Mouse (Mus musculus) Patski (cell line): ENCODE measurements around the gene Sf3b3. TPM values are rescaled to one million over a fixed set of nuclear protein-coding genes. Genes with fewer than 3 reads are reported as not detected.

Experiments used
- ATAC-seq: fragments of 100-300 bp; one replicate; pipeline ENCODE4 v1.8.0; 2021
- CTCF ChIA-PET: fragments of 350-600 bp; sonication (Branson Sonifier 250); formaldehyde crosslinking; loops from one replicate; lab custom pipeline; 2022; ENCODE audit warnings: inconsistent platforms; lab: Charles Lee
- POLR2A ChIA-PET: fragments of 350-600 bp; sonication (Branson Sonifier 250); formaldehyde crosslinking; loops from one replicate; lab custom pipeline; 2022; ENCODE audit warnings: antibody characterized with exemption, inconsistent platforms; lab: Charles Lee
- DNase-seq: peaks from one replicate; pipeline ENCODE4 v3.0.0-alpha.2; 2011; ENCODE audit warnings: low read depth, low spot score
- H3K27me3 ChIP-seq: fragments of 371-371 bp; one replicate; pipeline ENCODE4 v1.5.1; 2021
- CTCF ChIP-seq: fragments of 100-300 bp; IDR thresholded peaks from one replicate; pipeline ENCODE4 v1.5.1; 2021
- in situ Hi-C: fragments of 300-500 bp; cut with MboI; formaldehyde crosslinking; loops from 3 replicates; pipeline ENCODE4 v1.11.1; 2018; ENCODE audit warnings: low pct_unique_long_range_greater_than_20kb, mixed read lengths
- polyA plus RNA-seq: library from polyadenylated mRNA; unstranded; gene quantifications from one replicate; pipeline ENCODE4 v1.2.3, GENCODE M21; 2021

The Sf3b3 gene
- polyA plus RNA-seq, 1 experiment from 2014 or later = 129 TPM

DNA sequence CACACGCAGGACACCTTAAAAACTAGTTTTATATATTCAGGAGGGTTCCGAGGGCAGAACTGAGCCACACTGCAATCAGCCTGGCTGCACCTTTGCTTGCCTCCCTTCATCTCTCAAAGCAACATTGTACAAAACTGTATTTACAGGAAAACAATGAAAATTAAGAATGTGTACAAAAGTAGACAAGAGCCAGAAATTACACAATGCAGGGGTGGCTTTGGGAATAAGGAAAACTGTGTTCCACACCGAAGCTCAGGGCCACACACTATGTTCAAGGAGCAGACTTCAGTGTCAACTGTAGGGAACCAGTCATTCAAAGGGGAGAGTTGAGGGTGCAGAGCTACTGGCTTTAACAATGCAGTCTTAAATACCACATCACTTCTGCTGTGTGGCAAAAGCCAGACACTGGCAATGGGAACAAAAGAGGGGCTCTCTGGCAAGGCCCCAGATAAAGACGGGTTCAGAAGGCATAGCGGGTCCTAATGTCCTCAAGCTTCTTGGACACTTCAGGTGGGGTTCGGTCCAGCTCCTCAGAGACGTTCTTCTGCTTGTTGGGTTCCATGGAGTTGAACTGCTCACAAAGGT is 36.0 kb downstream of the Sf3b3 start:
- DNase-seq = no peak
- H3K27me3 ChIP-seq = no peaks in the 10 kb centered on the region
- CTCF ChIA-PET = interaction anchor here (1.0 kb wide), 1 partner anchor 17 kb away, joined by 3 read pairs; no protein-coding TSS in a partner anchor
- POLR2A ChIA-PET = interaction anchor here (0.8 to 3.9 kb wide), 2 partner anchors 17 to 20 kb away, joined by 4 to 23 read pairs; no protein-coding TSS in a partner anchor
- no peak for ATAC-seq
- no peak for TF ChIP-seq CTCF
- in situ Hi-C loops = no loop called here

DNA sequence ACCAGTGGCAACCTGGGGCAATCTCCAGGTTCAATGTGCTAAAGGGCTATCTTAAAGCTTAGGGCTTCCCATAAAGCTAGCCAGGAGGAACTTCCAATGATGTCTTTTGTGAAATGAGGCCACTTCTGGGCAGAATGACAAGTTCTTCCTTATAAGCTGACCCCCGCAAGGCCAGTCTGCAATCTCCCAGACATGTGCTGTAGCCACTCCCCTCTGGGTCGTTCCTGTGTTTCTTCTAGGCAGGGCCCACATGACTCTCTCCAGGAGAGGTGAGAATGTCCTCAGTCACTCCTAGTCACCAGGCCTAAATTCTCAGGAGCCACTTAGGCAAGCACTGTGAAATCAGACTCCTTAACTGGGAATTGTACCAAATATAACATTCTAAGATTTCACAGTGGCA is 36.8 kb downstream of the Sf3b3 start:
- no peak for TF ChIP-seq CTCF
- in situ Hi-C loops = no loop called here
- no peaks in the 10 kb centered on the region for H3K27me3 ChIP-seq
- ATAC-seq (peak; percentile 68), DNase-seq (peak; percentile 91)
- POLR2A ChIA-PET = interaction anchor here (0.7 to 3.9 kb wide), 3 partner anchors 16 to 19 kb away, joined by 3 to 23 read pairs (median 3); no protein-coding TSS in a partner anchor
- CTCF ChIA-PET = interaction anchor here (1.0 kb wide), 2 partner anchors 15 to 17 kb away, joined by 3 read pairs; no protein-coding TSS in a partner anchor

GRCm38 (mm10) chr8:110808495-110809472 is 37.8 kb downstream of the Sf3b3 start:
- ChIA-PET POLR2A (interaction anchor here (0.7 to 3.9 kb wide), 6 partner anchors 14 to 35 kb away, joined by 3 to 23 read pairs (median 3); no protein-coding TSS in a partner anchor), CTCF (interaction anchor here (0.7 to 1.6 kb wide), 3 partner anchors 15 to 24 kb away, joined by 3 to 9 read pairs (median 3); no protein-coding TSS in a partner anchor)
- in situ Hi-C loops = no loop called here
- H3K27me3 ChIP-seq = no peaks in the 10 kb centered on the region
- peak; percentile 82 for ATAC-seq
- peak; percentile 89 for DNase-seq
- no peak for TF ChIP-seq CTCF

DNA sequence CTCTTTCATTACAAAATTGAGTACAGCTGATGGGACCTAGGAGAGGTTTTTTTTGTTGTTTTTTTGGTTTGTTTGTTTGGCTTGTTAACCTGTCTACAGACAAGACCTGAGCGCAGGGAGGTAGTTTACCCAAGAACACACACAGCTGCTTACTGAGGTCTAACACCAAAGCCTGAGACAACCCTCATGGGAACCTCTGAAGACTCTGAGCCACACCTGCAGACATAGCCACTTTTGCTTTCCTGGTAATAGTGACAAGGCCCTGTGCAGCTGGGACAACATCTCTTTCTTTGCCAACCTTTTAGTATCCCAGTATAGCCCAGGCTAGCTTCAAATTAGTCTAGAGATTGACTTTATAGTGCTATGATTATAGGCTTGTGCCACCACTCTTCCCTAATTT is 40.4 kb downstream of the Sf3b3 start:
- no peaks in the 10 kb centered on the region for H3K27me3 ChIP-seq
- ChIA-PET CTCF (interaction anchor here (1.0 to 2.3 kb wide), 5 partner anchors 11 to 32 kb away, joined by 3 to 9 read pairs (median 4); no protein-coding TSS in a partner anchor), POLR2A (interaction anchor here (0.9 to 3.5 kb wide), 5 partner anchors 13 to 26 kb away, joined by 3 to 18 read pairs (median 8); no protein-coding TSS in a partner anchor)
- in situ Hi-C loops = no loop called here
- no peak for TF ChIP-seq CTCF
- ATAC-seq (no peak), DNase-seq (no peak)

- CTCF ChIA-PET = interaction anchor here (0.8 to 2.3 kb wide), 5 partner anchors 11 to 32 kb away, joined by 3 to 9 read pairs (median 4); no protein-coding TSS in a partner anchor
- ATAC-seq = no peak
- in situ Hi-C loops = no loop called here
- no peaks in the 10 kb centered on the region for H3K27me3 ChIP-seq
- POLR2A ChIA-PET = interaction anchor here (0.6 to 3.5 kb wide), 7 partner anchors 13 to 57 kb away, joined by 3 to 18 read pairs (median 5); no protein-coding TSS in a partner anchor
- no peak for DNase-seq
- no peak for TF ChIP-seq CTCF
Observed at GRCm38 (mm10) chr8:110805669-110806068, 40.9 kb downstream of the Sf3b3 start, which contains the start of gene Il34. TSS of gene Il34 (minus strand) at chr8:110805924.

DNA sequence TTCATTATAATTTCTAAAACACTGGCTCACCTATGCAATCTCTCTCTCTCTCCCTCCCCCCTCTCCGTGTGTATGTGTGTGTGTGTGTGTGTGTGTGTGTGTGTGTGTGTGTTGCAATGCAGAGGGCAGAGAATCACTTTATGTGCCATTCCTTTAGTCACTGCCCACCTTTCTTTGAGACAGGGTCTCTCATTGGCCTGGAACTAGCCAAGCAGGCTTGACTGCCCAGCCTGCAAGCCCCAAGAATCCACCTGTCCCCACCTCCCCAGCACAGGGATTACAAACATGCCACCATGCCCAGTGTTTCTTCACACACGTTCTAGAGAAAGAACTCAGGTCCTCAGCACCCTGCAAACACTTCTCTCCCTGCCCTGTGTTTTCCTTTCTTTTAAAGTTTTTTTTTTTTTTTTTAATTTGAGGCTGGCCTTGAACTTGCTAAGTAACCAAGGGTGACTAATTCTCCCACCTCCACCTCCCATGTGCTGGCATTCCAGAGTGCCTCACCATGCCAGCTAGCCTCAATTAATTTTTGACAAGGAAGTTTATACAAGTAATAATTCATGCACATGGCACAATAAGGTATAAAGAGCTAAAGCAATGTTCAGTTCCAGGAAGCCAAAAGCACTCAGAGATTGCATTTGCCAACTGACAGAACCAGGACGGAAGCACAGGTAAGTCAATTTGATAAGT is 41.6 kb downstream of the Sf3b3 start:
- DNase-seq = no peak
- in situ Hi-C loops = no loop called here

DNA sequence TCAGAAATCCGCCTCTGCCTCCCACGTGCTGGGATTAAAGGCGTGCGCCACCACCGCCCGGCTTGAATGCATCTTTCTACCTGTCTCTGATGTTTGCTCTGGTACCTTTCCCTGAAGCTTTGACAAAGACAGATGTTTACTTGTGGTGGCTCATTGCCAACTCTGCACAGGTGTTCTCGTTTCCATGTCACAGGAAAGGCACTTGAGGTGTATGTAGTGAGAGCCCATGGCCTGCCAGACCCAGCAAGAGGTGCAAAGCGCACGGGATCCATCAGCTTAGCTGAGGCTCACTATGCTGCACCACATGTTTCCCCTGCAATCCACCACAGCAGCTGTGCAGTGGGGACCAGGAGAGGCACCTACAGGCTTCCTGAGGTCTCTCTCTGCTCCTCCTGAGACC is 42.7 kb downstream of the Sf3b3 start:
- in situ Hi-C loops = no loop called here
- no peak for ATAC-seq

More for the DNA sequence above, 41.6 kb downstream of the Sf3b3 start:
- TF ChIP-seq CTCF = no peak
- ChIA-PET POLR2A (interaction anchor here (0.6 to 2.5 kb wide), 4 partner anchors 12 to 57 kb away, joined by 3 to 18 read pairs (median 4); no protein-coding TSS in a partner anchor), CTCF (interaction anchor here (0.8 to 2.3 kb wide), 5 partner anchors 10 to 33 kb away, joined by 3 to 9 read pairs (median 4); no protein-coding TSS in a partner anchor)
- no peak for ATAC-seq
- no peaks in the 10 kb centered on the region for H3K27me3 ChIP-seq

DNA sequence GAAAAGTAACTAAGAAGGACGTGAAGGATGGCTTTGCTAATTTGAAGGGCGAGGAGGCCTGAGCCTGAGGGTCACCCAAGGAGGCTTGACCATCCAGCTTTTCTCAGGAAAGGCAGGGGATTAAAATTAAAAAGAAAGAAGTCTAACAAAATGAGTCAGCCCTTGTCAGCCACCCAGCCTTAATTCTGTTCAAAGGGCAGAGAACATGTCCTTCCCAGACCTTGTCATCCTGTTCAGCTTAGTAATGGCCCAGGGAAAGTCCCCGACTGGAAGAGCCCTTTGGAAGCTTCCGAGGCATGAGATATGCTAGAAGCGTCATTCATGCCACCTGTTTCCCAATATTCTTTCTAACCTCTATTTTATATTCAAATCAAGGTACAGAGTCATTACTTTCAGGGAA is 43.6 kb downstream of the Sf3b3 start:
- DNase-seq = no peak
- no peaks in the 10 kb centered on the region for H3K27me3 ChIP-seq
- in situ Hi-C loops = no loop called here
- ChIA-PET CTCF (no interaction called here), POLR2A (interaction anchor here (1.3 to 2.0 kb wide), 2 partner anchors 10 to 14 kb away, joined by 3 to 10 read pairs; no protein-coding TSS in a partner anchor)
- TF ChIP-seq CTCF = no peak
- ATAC-seq = peak; percentile 78

More for the DNA sequence above, 42.7 kb downstream of the Sf3b3 start:
- ChIA-PET POLR2A (interaction anchor here (2.0 kb wide), 1 partner anchor 11 kb away, joined by 10 read pairs; no protein-coding TSS in a partner anchor), CTCF (no interaction called here)
- H3K27me3 ChIP-seq = no peaks in the 10 kb centered on the region
- TF ChIP-seq CTCF = no peak
- DNase-seq = no peak

DNA sequence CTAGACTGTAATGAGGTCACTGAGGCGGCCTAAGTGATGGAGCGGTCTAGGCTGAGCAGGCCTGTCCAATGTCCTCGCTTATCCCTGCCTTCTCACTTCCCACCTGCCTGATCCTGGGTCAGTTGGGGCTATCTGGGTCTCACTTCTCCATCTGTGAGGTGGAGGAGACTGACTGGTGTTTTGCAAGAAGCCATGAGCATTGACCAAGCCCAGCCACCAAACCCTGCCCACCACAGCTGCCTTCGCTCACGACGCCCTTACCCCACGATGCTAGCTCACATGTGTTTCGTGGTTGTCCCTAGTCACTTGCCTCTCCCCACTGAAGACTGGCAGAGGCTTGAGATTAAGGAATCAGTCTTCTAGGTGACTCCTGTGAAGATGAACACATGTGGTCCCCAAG is 49.5 kb downstream of the Sf3b3 start:
- TF ChIP-seq CTCF = no peak
- no peak for DNase-seq
- no peaks in the 10 kb centered on the region for H3K27me3 ChIP-seq
- ChIA-PET CTCF (no interaction called here), POLR2A (no interaction called here)
- in situ Hi-C loops = loop anchor here (25.0 kb wide), 1 partner anchor 940 kb away; the partner anchor contains the start of gene Bcar1
- no peak for ATAC-seq
